Mouse (Mus musculus) MEL (cell line): Measurements from ENCODE around the gene Adamts14. TPM values are rescaled to one million over a fixed set of nuclear protein-coding genes. Genes with fewer than 3 reads are reported as not detected.

ENCODE experiments used
- DNase-seq: peaks from one replicate; pipeline ENCODE4 v3.0.0; 2011; ENCODE audit warnings: low read depth, low spot score
- H3K27ac ChIP-seq: 2 replicates; pipeline ENCODE4 v1.5.1; 2012; ENCODE audit warnings: low read depth, mild to moderate bottlenecking, control low read depth, low read length, moderate library complexity; ENCODE audit not compliant: control insufficient read depth
- H3K27me3 ChIP-seq, 2 experiments: fragments of 150-350 bp in 1 of 2; sonication (generic) in 1 of 2; 2 replicates each; pipeline ENCODE4 v1.6.1; 2012; ENCODE audit warnings: low read length in 2 of 2, mild to moderate bottlenecking in 2 of 2, improper control_type of control experiment in 1 of 2, moderate library complexity in 1 of 2; ENCODE audit not compliant: insufficient read depth in 2 of 2, control insufficient read depth in 1 of 2
- H3K36me3 ChIP-seq, 2 experiments: 2 replicates each; pipeline ENCODE4 v1.6.1; 2012 to 2014; ENCODE audit warnings: low read length in 2 of 2, improper control_type of control experiment in 1 of 2, inconsistent platforms in 1 of 2, mild to moderate bottlenecking in 1 of 2; ENCODE audit not compliant: insufficient read depth in 2 of 2, control insufficient read depth in 1 of 2
- H3K4me1 ChIP-seq, 2 experiments: fragments of 150-350 bp in 1 of 2; sonication (generic) in 1 of 2; 2 replicates each; pipeline ENCODE4 v1.6.1; 2012; ENCODE audit warnings: low read length in 2 of 2, improper control_type of control experiment in 1 of 2, mild to moderate bottlenecking in 1 of 2; ENCODE audit not compliant: insufficient read depth in 2 of 2, control insufficient read depth in 1 of 2
- H3K4me3 ChIP-seq, 2 experiments: fragments of 150-350 bp in 1 of 2; sonication (generic) in 1 of 2; 2 replicates each; pipeline ENCODE4 v1.5.1; 2012; ENCODE audit warnings: low read depth in 2 of 2, low read length in 2 of 2, mild to moderate bottlenecking in 2 of 2, moderate library complexity in 2 of 2, control low read depth in 1 of 2, improper control_type of control experiment in 1 of 2; ENCODE audit not compliant: control insufficient read depth in 1 of 2, insufficient read depth in 1 of 2
- H3K79me2 ChIP-seq: 2 replicates; pipeline ENCODE4 v1.6.1; 2012; ENCODE audit warnings: mild to moderate bottlenecking, low read length, moderate library complexity; ENCODE audit not compliant: control insufficient read depth, poor library complexity, insufficient read depth
- H3K9ac ChIP-seq: 2 replicates; pipeline ENCODE4 v1.6.1; 2012; ENCODE audit warnings: low read depth, mild to moderate bottlenecking, control low read depth, low read length, moderate library complexity; ENCODE audit not compliant: control insufficient read depth, poor library complexity, severe bottlenecking
- H3K9me3 ChIP-seq: fragments of 150-350 bp; sonication (generic); replicated peaks from 2 replicates; pipeline ENCODE4 v1.6.1; 2012; ENCODE audit warnings: mild to moderate bottlenecking, low read length, improper control_type of control experiment, moderate library complexity; ENCODE audit not compliant: insufficient read depth
- BHLHE40 ChIP-seq: IDR thresholded peaks from 2 replicates; pipeline ENCODE4 v1.6.1; 2012; ENCODE audit warnings: low read depth, mild to moderate bottlenecking, inconsistent platforms, low read length, improper control_type of control experiment, borderline replicate concordance
- CHD1 ChIP-seq: IDR thresholded peaks from 2 replicates; pipeline ENCODE4 v1.6.1; 2012; ENCODE audit warnings: low read depth, mild to moderate bottlenecking, inconsistent platforms, low read length, improper control_type of control experiment
- CHD2 ChIP-seq: IDR thresholded peaks from 2 replicates; pipeline ENCODE4 v1.6.1; 2011; ENCODE audit warnings: low read length, improper control_type of control experiment
- CTCF ChIP-seq, 3 experiments: IDR thresholded peaks in 2 of 3; conservative IDR thresholded peaks in 1 of 3; 2 replicates each; pipeline ENCODE4 v1.5.1; 2011 to 2012; ENCODE audit warnings: low read length in 3 of 3, low read depth in 2 of 3, mild to moderate bottlenecking in 2 of 3, improper control_type of control experiment in 1 of 3, inconsistent platforms in 1 of 3, mixed read lengths in 1 of 3, moderate library complexity in 1 of 3; ENCODE audit not compliant: control insufficient read depth in 1 of 3, insufficient read depth in 1 of 3, poor library complexity in 1 of 3, severe bottlenecking in 1 of 3
- EP300 ChIP-seq, 2 experiments: IDR thresholded peaks; 2 replicates each; pipeline ENCODE4 v1.6.1; 2011; ENCODE audit warnings: improper control_type of control experiment in 2 of 2, low read length in 2 of 2, low read depth in 1 of 2, mild to moderate bottlenecking in 1 of 2
- GATA1 ChIP-seq: IDR thresholded peaks from 2 replicates; pipeline ENCODE4 v1.6.1; 2011; ENCODE audit warnings: low read depth, low read length, improper control_type of control experiment
- HCFC1 ChIP-seq: IDR thresholded peaks from 2 replicates; pipeline ENCODE4 v1.6.1; 2012; ENCODE audit warnings: low read depth, mild to moderate bottlenecking, inconsistent platforms, low read length, improper control_type of control experiment, moderate library complexity
- JUND ChIP-seq: IDR thresholded peaks from 2 replicates; pipeline ENCODE4 v1.6.1; 2011; ENCODE audit warnings: low read depth, mild to moderate bottlenecking, improper control_type of control experiment, low read length
- MAZ ChIP-seq: IDR thresholded peaks from 2 replicates; pipeline ENCODE4 v1.6.1; 2012; ENCODE audit warnings: low read depth, mild to moderate bottlenecking, inconsistent platforms, low read length, improper control_type of control experiment
- MEF2A ChIP-seq: IDR thresholded peaks from 2 replicates; pipeline ENCODE4 v1.6.1; 2014; ENCODE audit warnings: low read depth, mild to moderate bottlenecking, inconsistent platforms, low read length, improper control_type of control experiment; ENCODE audit not compliant: poor library complexity, insufficient replicate concordance, severe bottlenecking; ENCODE audit errors: extremely low read depth
- NELFE ChIP-seq: IDR thresholded peaks from 2 replicates; pipeline ENCODE4 v1.6.1; 2011; ENCODE audit warnings: low read depth, low read length, improper control_type of control experiment
- POLR2A ChIP-seq, 2 experiments: IDR thresholded peaks; 2 replicates each; pipeline ENCODE4 v1.6.1; 2011 to 2012; ENCODE audit warnings: low read length in 2 of 2, mild to moderate bottlenecking in 2 of 2, control low read depth in 1 of 2, improper control_type of control experiment in 1 of 2, low read depth in 1 of 2, moderate library complexity in 1 of 2; ENCODE audit not compliant: control insufficient read depth in 1 of 2, insufficient read depth in 1 of 2, poor library complexity in 1 of 2
- POLR2AphosphoS5 ChIP-seq: IDR thresholded peaks from 2 replicates; pipeline ENCODE4 v1.6.1; 2012; ENCODE audit warnings: low read depth, borderline replicate concordance, mild to moderate bottlenecking, inconsistent platforms, low read length, moderate library complexity, mixed read lengths
- RCOR1 ChIP-seq: IDR thresholded peaks from 2 replicates; pipeline ENCODE4 v1.6.1; 2012; ENCODE audit warnings: low read depth, mild to moderate bottlenecking, inconsistent platforms, low read length, improper control_type of control experiment
- TAL1 ChIP-seq: IDR thresholded peaks from 2 replicates; pipeline ENCODE4 v1.6.1; 2012; ENCODE audit warnings: mild to moderate bottlenecking, inconsistent platforms, low read length, moderate library complexity, mixed read lengths
- TBP ChIP-seq: IDR thresholded peaks from 2 replicates; pipeline ENCODE4 v1.8.0; 2011; ENCODE audit warnings: low read depth, low read length, improper control_type of control experiment
- TCF12 ChIP-seq: IDR thresholded peaks from 2 replicates; pipeline ENCODE4 v1.6.1; 2014; ENCODE audit warnings: low read depth, mild to moderate bottlenecking, inconsistent platforms, low read length, improper control_type of control experiment, moderate library complexity
- UBTF ChIP-seq: IDR thresholded peaks from 2 replicates; pipeline ENCODE4 v1.6.1; 2012; ENCODE audit warnings: low read depth, mild to moderate bottlenecking, inconsistent platforms, low read length, improper control_type of control experiment, moderate library complexity, borderline replicate concordance; ENCODE audit not compliant: insufficient read depth
- USF1 ChIP-seq: IDR thresholded peaks from 2 replicates; pipeline ENCODE4 v1.6.1; 2014; ENCODE audit warnings: low read depth, mild to moderate bottlenecking, inconsistent platforms, low read length, improper control_type of control experiment, moderate library complexity
- USF2 ChIP-seq, 2 experiments: IDR thresholded peaks; 2 replicates each; pipeline ENCODE4 v1.6.1; 2011 to 2012; ENCODE audit warnings: improper control_type of control experiment in 2 of 2, low read length in 2 of 2, borderline replicate concordance in 1 of 2, inconsistent platforms in 1 of 2, low read depth in 1 of 2, mild to moderate bottlenecking in 1 of 2; ENCODE audit not compliant: insufficient read depth in 1 of 2
- ZC3H11A ChIP-seq: IDR thresholded peaks from 2 replicates; pipeline ENCODE4 v1.6.1; 2012; ENCODE audit warnings: low read depth, mild to moderate bottlenecking, inconsistent platforms, low read length, improper control_type of control experiment
- ZNF384 ChIP-seq: IDR thresholded peaks from 2 replicates; pipeline ENCODE4 v1.6.1; 2012; ENCODE audit warnings: low read depth, mild to moderate bottlenecking, inconsistent platforms, low read length, improper control_type of control experiment
- polyA plus RNA-seq, 2 experiments: library from polyadenylated mRNA; stranded (reverse) in 1 of 2; unstranded in 1 of 2; fragments of >175 nt in 1 of 2; fragments of >200 nt in 1 of 2; gene quantifications; 2 replicates each; pipeline versions ENCODE4 v1.2.1 to v1.2.4; 2012; ENCODE audit warnings: low replicate concordance in 2 of 2, low read depth in 1 of 2; ENCODE audit not compliant: insufficient read length in 2 of 2, insufficient read depth in 1 of 2, missing spikeins in 1 of 2
- total RNA-seq: library from RNA; depleted of rRNA; stranded (reverse); fragments of 300-350 nt; gene quantifications from 2 replicates; pipeline ENCODE4 v1.2.3, GENCODE M21; 2012; rRNA removed

The Adamts14 gene
- total RNA-seq, result not detected in 2 replicates
- polyA plus RNA-seq, result not detected

GRCm38 (mm10) chr10:61273081-61273843 lies at the start of gene Adamts14:
Gene Adamts14, minus strand, starts transcription at chr10:61273438.
- Histone ChIP-seq H3K27ac (no peak within 1 kb of the TSS), H3K9ac (no peak within 1 kb of the TSS), H3K9me3 (no peaks in the 10 kb centered on the region), H3K36me3 (no peaks in the 10 kb centered on the region), H3K79me2 (no peaks in the 10 kb centered on the region), H3K4me3 (no peak within 1 kb of the TSS), H3K4me1 (no peaks in the 10 kb centered on the region), H3K27me3 (peaks cover 0 to 2% of the 10 kb centered on the region in 2 experiments; a peak in 2 of 4 replicates)
- DNase-seq, result no peak
- no peak for TF ChIP-seq BHLHE40
- TF ChIP-seq NELFE, result no peak
- no peak for TF ChIP-seq MAZ
- no peak for TF ChIP-seq USF1
- TF ChIP-seq TBP, result no peak
- TF ChIP-seq TAL1, result no peak
- no peak for TF ChIP-seq GATA1

- Histone ChIP-seq H3K9ac (no peak overlapping the region), H3K4me3 (no peak overlapping the region), H3K36me3 (no peaks in the 10 kb centered on the region), H3K9me3 (no peaks in the 10 kb centered on the region), H3K4me1 (no peaks in the 10 kb centered on the region), H3K27ac (no peak overlapping the region), H3K79me2 (no peaks in the 10 kb centered on the region)
- no peak for DNase-seq
- TF ChIP-seq CTCF (IDR thresholded peaks at IDR 0.05 in 2 of 3, conservative IDR thresholded peaks at IDR 0.05 in 1 of 3; ENCODE audit: control insufficient read depth in 1 of 3, insufficient read depth in 1 of 3, low read depth in 2 of 3, low read length in 3 of 3, poor library complexity in 1 of 3, severe bottlenecking in 1 of 3) (peak in 1 of 3 experiments; percentile 6; a peak in 1 of 6 replicates), ZC3H11A (no peak)
- TF ChIP-seq, all 39 proteins: peak for 1
- H3K27me3 ChIP-seq, result no peaks in the 10 kb centered on the region
Measured at GRCm38 (mm10) chr10:61318527-61318926, 45.3 kb upstream of the Adamts14 start.

GRCm38 (mm10) chr10:61315324-61315880 lies 42.2 kb upstream of the Adamts14 start:
- no peak overlapping the region for H3K27ac ChIP-seq
- H3K27me3 ChIP-seq, result no peaks in the 10 kb centered on the region
- H3K4me3 ChIP-seq, result no peak overlapping the region
- no peak for DNase-seq
- H3K79me2 ChIP-seq, result no peaks in the 10 kb centered on the region
- H3K9me3 ChIP-seq, result no peaks in the 10 kb centered on the region
- H3K4me1 ChIP-seq, result no peaks in the 10 kb centered on the region
- no peak overlapping the region for H3K9ac ChIP-seq
- no peaks in the 10 kb centered on the region for H3K36me3 ChIP-seq
- TF ChIP-seq POLR2AphosphoS5 (no peak), UBTF (no peak), MEF2A (no peak), BHLHE40 (no peak), CHD1 (no peak), CHD2 (no peak), RCOR1 (no peak), EP300 (IDR thresholded peaks at IDR 0.05; ENCODE audit: low read depth in 1 of 2, low read length in 2 of 2) (no peak), TCF12 (no peak), ZNF384 (no peak), JUND (no peak), CTCF (IDR thresholded peaks at IDR 0.05 in 2 of 3, conservative IDR thresholded peaks at IDR 0.05 in 1 of 3; ENCODE audit: control insufficient read depth in 1 of 3, insufficient read depth in 1 of 3, low read depth in 2 of 3, low read length in 3 of 3, poor library complexity in 1 of 3, severe bottlenecking in 1 of 3) (no peak), POLR2A (IDR thresholded peaks at IDR 0.05; ENCODE audit: control insufficient read depth in 1 of 2, insufficient read depth in 1 of 2, low read depth in 1 of 2, low read length in 2 of 2, poor library complexity in 1 of 2) (no peak), TBP (no peak), USF2 (IDR thresholded peaks at IDR 0.05; ENCODE audit: borderline replicate concordance in 1 of 2, insufficient read depth in 1 of 2, low read depth in 1 of 2, low read length in 2 of 2) (no peak), HCFC1 (no peak)
